Mouse (Mus musculus) heart, postnatal 25 days (tissue): ENCODE results near the gene Sept1. TPM values are rescaled to one million over a fixed set of nuclear protein-coding genes. Genes with fewer than 3 reads are reported as not detected.

Experiments
- DNase-seq: peaks from one replicate; pipeline ENCODE4 v3.0.0; 2022; ENCODE audit warnings: low spot score
- intact Hi-C: fragments of 180-260 bp; cut with DNase I; formaldehyde crosslinking; loops from one replicate; pipeline ENCODE4 v1.15.1; 2025
- total RNA-seq, 2 experiments: library from RNA; stranded (reverse); gene quantifications; 2 replicates each; pipeline ENCODE4 v1.2.3; 2021

The Sept1 gene
- total RNA-seq = 1 to 10 TPM; 3.2 to 6.7 TPM

GRCm38 (mm10) chr7:127232622-127233367 lies at the start of gene Sept1, which contains the start of gene Zfp553:
Sept1 (minus strand) TSS chr7:127233130.
Zfp553 (plus strand) TSS chr7:127233061.
- DNase-seq = peak; percentile 72
- intact Hi-C loops = loop anchor here (2.0 kb wide), 1 partner anchor 20 kb away; no protein-coding TSS in a partner anchor

- intact Hi-C loops = no loop called here
- DNase-seq = no peak
These were observed 49.3 kb upstream of the Sept1 start for GRCm38 (mm10) chr7:127282190-127282589.

- no peak for DNase-seq
- intact Hi-C loops = no loop called here
These were observed 48.2 kb upstream of the Sept1 start for GRCm38 (mm10) chr7:127281114-127281513.

- intact Hi-C loops = no loop called here
These were observed 47.2 kb upstream of the Sept1 start for GRCm38 (mm10) chr7:127280092-127280491.

GRCm38 (mm10) chr7:127278311-127278710 lies 45.4 kb upstream of the Sept1 start:
- intact Hi-C loops = no loop called here
- DNase-seq = no peak

More at GRCm38 (mm10) chr7:127280092-127280491, 47.2 kb upstream of the Sept1 start:
- no peak for DNase-seq

- intact Hi-C loops = no loop called here
- no peak for DNase-seq
These were observed 43.6 kb upstream of the Sept1 start for GRCm38 (mm10) chr7:127276519-127276961.

GRCm38 (mm10) chr7:127273925-127274789 lies 41.2 kb upstream of the Sept1 start, which contains the start of gene Sephs2:
Sephs2 (minus strand) TSS chr7:127274055.
- intact Hi-C loops = no loop called here
- peak; percentile 88 for DNase-seq

GRCm38 (mm10) chr7:127273118-127273923 lies 40.4 kb upstream of the Sept1 start:
- intact Hi-C loops = no loop called here
- no peak for DNase-seq

- intact Hi-C loops = no loop called here
These were observed 39.6 kb upstream of the Sept1 start for GRCm38 (mm10) chr7:127272566-127272965.

GRCm38 (mm10) chr7:127271093-127271492 lies 38.2 kb upstream of the Sept1 start:
- intact Hi-C loops = no loop called here
- DNase-seq = no peak

More at GRCm38 (mm10) chr7:127272566-127272965, 39.6 kb upstream of the Sept1 start:
- DNase-seq = no peak

GRCm38 (mm10) chr7:127270666-127271065 lies 37.7 kb upstream of the Sept1 start:
- DNase-seq = no peak
- intact Hi-C loops = no loop called here

- DNase-seq = no peak
- intact Hi-C loops = no loop called here
These were observed 37.3 kb upstream of the Sept1 start for GRCm38 (mm10) chr7:127270256-127270655.

GRCm38 (mm10) chr7:127263526-127263925 lies 30.6 kb upstream of the Sept1 start:
- intact Hi-C loops = loop anchor here (5.0 kb wide), 2 partner anchors 79 to 249 kb away; partner anchors contain the start of gene Srcap
- no peak for DNase-seq

- no peak for DNase-seq
- intact Hi-C loops = loop anchor here (5.0 kb wide), 2 partner anchors 80 to 250 kb away; partner anchors contain the start of gene Srcap
These were observed 29.5 kb upstream of the Sept1 start for GRCm38 (mm10) chr7:127262218-127262961.

- peak; percentile 98 for DNase-seq
- intact Hi-C loops = loop anchor here (5.0 kb wide), 2 partner anchors 82 to 252 kb away; partner anchors contain the start of gene Srcap
These were observed 27.6 kb upstream of the Sept1 start, which contains the start of gene Dctpp1 for GRCm38 (mm10) chr7:127260309-127261111. Dctpp1 (minus strand) TSS chr7:127260709.

GRCm38 (mm10) chr7:127259186-127259905 lies 26.4 kb upstream of the Sept1 start:
- no peak for DNase-seq
- intact Hi-C loops = loop anchor here (5.0 kb wide), 1 partner anchor 213 kb away; no protein-coding TSS in a partner anchor

GRCm38 (mm10) chr7:127256518-127256917 lies 23.6 kb upstream of the Sept1 start:
- intact Hi-C loops = loop anchor here (5.0 kb wide), 1 partner anchor 216 kb away; no protein-coding TSS in a partner anchor
- DNase-seq = no peak
